Mouse (Mus musculus) thymus, adult 2 months (tissue): ENCODE results near the gene Dnaja1.

Experiments used
- CTCF ChIP-seq: fragments of 200-500 bp; IDR thresholded peaks from 2 replicates; pipeline ENCODE4 v1.5.1; 2012; ENCODE audit warnings: mild to moderate bottlenecking, control low read depth, low read length, moderate library complexity, borderline replicate concordance; ENCODE audit not compliant: control insufficient read depth, poor library complexity, insufficient read depth; ENCODE audit errors: extremely low read depth
- POLR2A ChIP-seq: fragments of 200-500 bp; IDR thresholded peaks from 2 replicates; pipeline ENCODE4 v1.6.1; 2012; ENCODE audit warnings: mild to moderate bottlenecking, low read length, control low read depth, moderate library complexity; ENCODE audit not compliant: control insufficient read depth, poor library complexity, insufficient read depth; ENCODE audit errors: extremely low read depth

DNA sequence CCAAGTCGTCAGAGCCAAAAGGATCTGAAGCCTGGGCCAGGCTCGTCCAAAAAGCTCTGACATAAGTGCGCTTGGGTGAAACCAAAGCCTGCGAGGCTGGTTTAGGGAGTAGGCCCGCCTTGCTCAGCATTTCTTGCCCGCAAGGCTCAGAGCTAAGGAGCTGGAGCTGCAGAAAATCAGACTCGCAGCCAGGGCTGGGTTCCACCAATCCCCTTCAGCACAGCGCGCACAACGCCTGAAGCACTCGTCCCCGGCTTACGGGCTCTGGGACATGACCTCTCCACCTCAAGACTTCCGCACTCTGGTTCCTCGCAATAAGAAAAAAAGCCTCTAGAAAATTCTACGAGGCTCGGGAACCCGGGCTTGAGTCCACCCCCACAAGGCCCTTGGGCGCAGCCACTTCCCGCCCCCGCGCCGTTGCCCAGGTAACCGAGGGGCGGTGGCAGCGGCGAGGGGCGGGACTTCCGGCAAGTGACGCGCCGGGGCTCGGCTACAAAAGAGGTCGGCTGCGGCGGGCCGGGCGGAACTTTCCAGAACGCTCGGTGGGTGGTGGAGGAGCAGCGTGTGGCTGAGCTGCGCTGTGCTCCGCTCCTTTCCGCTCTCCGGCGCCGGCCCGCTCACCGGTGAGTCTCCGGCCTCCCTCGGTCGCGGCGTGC, at the start of gene Dnaja1:
- no peak for TF ChIP-seq CTCF
- TF ChIP-seq POLR2A, result peak; percentile 96
